Mouse (Mus musculus): ENCODE data around the gene Osgep. TPM values are rescaled to one million over a fixed set of nuclear protein-coding genes. Genes with fewer than 3 reads are reported as not detected.
A peak's percentile ranks its signal among the peaks of the same experiment; 100 is the strongest.
"Not testable (repeated sequence)": the region's sequence is repeated elsewhere in the genome, so short reads cannot be mapped to it uniquely, and the experiment has no call there.

Osgep gene
- total and polyA plus RNA-seq, 3 experiments = 67.8 to 84.2 (median 70.5) TPM

DNA sequence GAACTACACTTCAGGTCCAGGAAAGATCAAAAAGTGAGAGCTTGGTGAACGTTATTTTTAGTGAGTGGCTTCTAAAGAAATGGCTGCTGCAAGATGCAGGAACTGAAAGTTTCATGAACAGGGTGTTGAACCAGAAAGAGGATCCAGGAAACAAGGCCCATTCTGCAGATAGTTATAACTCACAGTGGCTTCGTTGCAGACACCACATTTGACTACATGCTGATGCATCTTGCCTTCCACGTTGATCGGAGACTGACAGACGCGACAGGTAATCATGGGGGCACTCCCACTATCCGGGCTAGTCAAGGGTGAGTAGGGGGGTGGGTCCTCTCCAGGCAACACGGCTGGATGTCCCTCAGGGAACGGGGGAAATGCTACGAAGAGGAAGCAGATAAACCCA lies 5.3 kb upstream of the Osgep start:
- H3K79me2 ChIP-seq (replicated peaks; ENCODE audit: control insufficient read depth, insufficient read depth, low read length) = no peaks in the 10 kb centered on the region
- peaks cover 2% of the 10 kb centered on the region for H3K36me3 ChIP-seq (ENCODE audit: control insufficient read depth, insufficient read depth, low read length)
- H3K9ac ChIP-seq (ENCODE audit: low read depth, low read length) = peak overlapping the region; percentile 88
- DNase-seq = no peak
- H3K4me3 ChIP-seq = peak overlapping the region; percentile 97
- H3K27ac ChIP-seq = peak overlapping the region; percentile 97
- WGBS = 6% methylated on average over 10 of the region's 10 CpGs
- H3K27me3 ChIP-seq (ENCODE audit: control insufficient read depth, insufficient read depth, low read length) = no peaks in the 10 kb centered on the region
- no peak for TF ChIP-seq CTCF (IDR thresholded peaks at IDR 0.05)
- no peak for TF ChIP-seq EP300 (IDR thresholded peaks at IDR 0.05; ENCODE audit: insufficient read depth, low read depth, low read length)
- no peak for TF ChIP-seq POLR2A (IDR thresholded peaks at IDR 0.05; ENCODE audit: insufficient read depth, low read depth, low read length)
- intact Hi-C loops (cut with DNase I) = loop anchor here (2.0 to 5.0 kb wide), 2 partner anchors 15 to 123 kb away; partner anchors contain the start of genes Ccnb1ip1, Gm49342 and Parp2
- peaks cover 3% of the 10 kb centered on the region for H3K4me1 ChIP-seq (ENCODE audit: control insufficient read depth, insufficient read depth, low read length)

DNA sequence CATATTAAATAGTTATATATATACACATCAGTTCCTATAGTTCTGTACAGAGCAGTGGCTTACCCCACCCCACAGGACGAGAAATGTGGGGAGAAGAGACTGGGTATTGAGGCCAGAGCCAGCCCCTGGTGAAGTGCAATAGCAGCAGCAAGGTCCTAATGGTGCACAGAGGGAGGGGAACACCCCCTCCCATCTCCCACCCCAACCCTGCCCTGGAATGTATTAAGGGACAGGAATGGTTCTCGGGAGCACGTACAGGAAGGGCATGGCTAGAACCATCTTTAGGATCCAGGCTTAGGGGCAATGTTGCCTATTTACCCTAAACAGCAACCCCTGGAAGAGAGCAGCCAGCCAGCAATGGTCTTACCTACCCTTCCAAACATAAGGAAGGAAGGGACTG lies 2.7 kb upstream of the Osgep start:
- intact Hi-C loops (cut with DNase I) = no loop called here

DNA sequence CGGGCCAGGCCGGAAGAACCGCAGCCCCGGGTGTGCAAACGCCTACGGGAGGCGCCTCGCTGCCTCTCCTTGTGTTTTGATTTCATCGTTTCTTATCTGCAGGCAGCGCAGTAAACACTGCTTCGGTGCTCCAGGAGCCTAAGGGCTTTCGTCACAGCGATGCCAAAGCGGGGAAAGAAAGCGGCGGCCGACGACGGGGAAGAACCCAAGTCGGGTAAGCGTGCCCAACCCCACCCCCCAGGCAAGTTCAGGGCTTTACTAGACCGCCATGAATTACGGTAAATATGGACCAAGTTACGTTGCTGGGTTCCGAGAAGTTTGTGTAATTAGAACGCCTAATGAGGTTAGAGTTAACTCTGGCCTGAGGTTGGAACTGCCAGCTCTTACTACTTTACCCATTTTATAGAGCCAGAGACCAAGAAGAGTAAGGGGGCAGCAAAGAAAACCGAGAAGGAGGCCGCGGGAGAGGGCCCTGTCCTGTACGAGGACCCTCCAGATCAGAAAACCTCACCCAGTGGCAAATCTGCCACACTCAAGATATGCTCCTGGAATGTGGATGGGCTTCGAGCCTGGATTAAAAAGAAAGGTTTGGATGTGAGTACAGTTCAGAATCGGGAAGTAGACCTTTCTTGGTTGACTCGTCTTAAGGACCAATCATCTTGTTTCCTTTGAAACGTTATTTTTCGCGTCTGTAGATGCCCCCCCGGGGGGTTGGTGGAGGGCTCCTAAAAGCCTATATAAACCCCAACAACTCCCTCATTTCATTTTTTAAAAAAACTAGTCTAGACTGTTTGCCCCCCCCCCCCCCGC lies 623 bp upstream of the Osgep start:
- Histone ChIP-seq H3K9ac (ENCODE audit: low read depth, low read length) (peak overlapping the region; percentile 20), H3K27me3 (ENCODE audit: control insufficient read depth, insufficient read depth, low read length) (no peaks in the 10 kb centered on the region), H3K27ac (peak overlapping the region; percentile 95), H3K79me2 (replicated peaks; ENCODE audit: control insufficient read depth, insufficient read depth, low read length) (no peaks in the 10 kb centered on the region), H3K4me1 (ENCODE audit: control insufficient read depth, insufficient read depth, low read length) (peaks cover 3% of the 10 kb centered on the region), H3K4me3 (peak overlapping the region; percentile 64), H3K36me3 (ENCODE audit: control insufficient read depth, insufficient read depth, low read length) (peaks cover 2% of the 10 kb centered on the region)
- TF ChIP-seq POLR2A (IDR thresholded peaks at IDR 0.05; ENCODE audit: insufficient read depth, low read depth, low read length) (peak; percentile 33; the same call in 1 of the 2 replicates), EP300 (IDR thresholded peaks at IDR 0.05; ENCODE audit: insufficient read depth, low read depth, low read length) (no peak), CTCF (IDR thresholded peaks at IDR 0.05) (no peak)
- intact Hi-C loops (cut with DNase I) = no loop called here
- 2% methylated on average over 38 of the region's 38 CpGs for WGBS
- no peak for DNase-seq

More for the DNA sequence above, 2.7 kb upstream of the Osgep start:
- no peaks in the 10 kb centered on the region for H3K27me3 ChIP-seq (ENCODE audit: control insufficient read depth, insufficient read depth, low read length)
- H3K36me3 ChIP-seq (ENCODE audit: control insufficient read depth, insufficient read depth, low read length) = peaks cover 2% of the 10 kb centered on the region
- H3K9ac ChIP-seq (ENCODE audit: low read depth, low read length) = no peak overlapping the region
- H3K79me2 ChIP-seq (replicated peaks; ENCODE audit: control insufficient read depth, insufficient read depth, low read length) = no peaks in the 10 kb centered on the region
- peaks cover 4% of the 10 kb centered on the region for H3K4me1 ChIP-seq (ENCODE audit: control insufficient read depth, insufficient read depth, low read length)
- no peak for DNase-seq
- H3K27ac ChIP-seq = no peak overlapping the region
- TF ChIP-seq POLR2A (IDR thresholded peaks at IDR 0.05; ENCODE audit: insufficient read depth, low read depth, low read length) = no peak
- no peak for TF ChIP-seq CTCF (IDR thresholded peaks at IDR 0.05)
- TF ChIP-seq EP300 (IDR thresholded peaks at IDR 0.05; ENCODE audit: insufficient read depth, low read depth, low read length) = no peak
- H3K4me3 ChIP-seq = no peak overlapping the region
- WGBS = 58% methylated on average over 3 of the region's 3 CpGs

- WGBS = 53% methylated on average over 1 of the region's 1 CpGs
- intact Hi-C loops (cut with DNase I); H3K4me1 ChIP-seq (ENCODE audit: control insufficient read depth, insufficient read depth, low read length); H3K9ac ChIP-seq (ENCODE audit: low read depth, low read length); H3K79me2 ChIP-seq (replicated peaks; ENCODE audit: control insufficient read depth, insufficient read depth, low read length); DNase-seq; H3K36me3 ChIP-seq (ENCODE audit: control insufficient read depth, insufficient read depth, low read length); H3K27me3 ChIP-seq (ENCODE audit: control insufficient read depth, insufficient read depth, low read length): not testable (repeated sequence)
- Histone ChIP-seq H3K4me3 (peak overlapping the region; percentile 64), H3K27ac (peak overlapping the region; percentile 95)
Observed at GRCm38 (mm10) chr14:50923437-50923836, 1.3 kb downstream of the Osgep start.

DNA sequence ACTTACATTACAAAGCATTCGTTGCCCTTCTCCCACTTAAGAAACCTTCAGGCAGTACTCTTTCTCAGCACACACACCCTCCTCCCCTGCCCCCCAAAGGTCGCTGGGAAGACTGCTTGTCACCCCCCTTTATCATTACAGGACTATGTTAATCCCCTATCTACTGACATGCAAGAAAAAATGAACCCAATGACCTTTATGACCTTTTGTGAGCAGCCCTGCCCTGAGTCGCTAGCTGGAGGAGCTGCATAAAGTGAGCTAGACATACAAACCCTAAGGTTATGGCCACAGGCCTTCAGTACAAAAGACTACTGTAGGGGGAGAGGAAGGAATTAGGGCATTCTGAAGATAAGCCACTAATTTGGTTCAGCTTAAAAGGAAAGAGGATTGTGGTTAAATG lies 13.3 kb downstream of the Osgep start:
- WGBS = 60% methylated on average over 3 of the region's 3 CpGs
- H3K4me3 ChIP-seq = no peak overlapping the region
- H3K27ac ChIP-seq = no peak overlapping the region
- H3K36me3 ChIP-seq (ENCODE audit: control insufficient read depth, insufficient read depth, low read length) = no peaks in the 10 kb centered on the region; the same call in 1 of the 2 replicates
- DNase-seq = no peak
- H3K4me1 ChIP-seq (ENCODE audit: control insufficient read depth, insufficient read depth, low read length) = no peaks in the 10 kb centered on the region
- no peaks in the 10 kb centered on the region for H3K79me2 ChIP-seq (replicated peaks; ENCODE audit: control insufficient read depth, insufficient read depth, low read length)
- intact Hi-C loops (cut with DNase I) = no loop called here
- no peak overlapping the region for H3K9ac ChIP-seq (ENCODE audit: low read depth, low read length)
- no peak for TF ChIP-seq EP300 (IDR thresholded peaks at IDR 0.05; ENCODE audit: insufficient read depth, low read depth, low read length)
- TF ChIP-seq CTCF (IDR thresholded peaks at IDR 0.05) = no peak
- no peak for TF ChIP-seq POLR2A (IDR thresholded peaks at IDR 0.05; ENCODE audit: insufficient read depth, low read depth, low read length)
- H3K27me3 ChIP-seq (ENCODE audit: control insufficient read depth, insufficient read depth, low read length) = no peaks in the 10 kb centered on the region

GRCm38 (mm10) chr14:50908126-50908525 lies 16.6 kb downstream of the Osgep start:
- no peak for TF ChIP-seq POLR2A (IDR thresholded peaks at IDR 0.05; ENCODE audit: insufficient read depth, low read depth, low read length)
- TF ChIP-seq CTCF (IDR thresholded peaks at IDR 0.05) = no peak
- no peak for TF ChIP-seq EP300 (IDR thresholded peaks at IDR 0.05; ENCODE audit: insufficient read depth, low read depth, low read length)
- Histone ChIP-seq H3K9ac (ENCODE audit: low read depth, low read length) (no peak overlapping the region), H3K4me1 (ENCODE audit: control insufficient read depth, insufficient read depth, low read length) (no peaks in the 10 kb centered on the region), H3K4me3 (no peak overlapping the region), H3K27me3 (ENCODE audit: control insufficient read depth, insufficient read depth, low read length) (no peaks in the 10 kb centered on the region), H3K27ac (no peak overlapping the region), H3K36me3 (ENCODE audit: control insufficient read depth, insufficient read depth, low read length) (no peaks in the 10 kb centered on the region), H3K79me2 (replicated peaks; ENCODE audit: control insufficient read depth, insufficient read depth, low read length) (no peaks in the 10 kb centered on the region)
- DNase-seq = no peak
- 66% methylated on average over 4 of the region's 4 CpGs for WGBS
- intact Hi-C loops (cut with DNase I) = no loop called here

DNA sequence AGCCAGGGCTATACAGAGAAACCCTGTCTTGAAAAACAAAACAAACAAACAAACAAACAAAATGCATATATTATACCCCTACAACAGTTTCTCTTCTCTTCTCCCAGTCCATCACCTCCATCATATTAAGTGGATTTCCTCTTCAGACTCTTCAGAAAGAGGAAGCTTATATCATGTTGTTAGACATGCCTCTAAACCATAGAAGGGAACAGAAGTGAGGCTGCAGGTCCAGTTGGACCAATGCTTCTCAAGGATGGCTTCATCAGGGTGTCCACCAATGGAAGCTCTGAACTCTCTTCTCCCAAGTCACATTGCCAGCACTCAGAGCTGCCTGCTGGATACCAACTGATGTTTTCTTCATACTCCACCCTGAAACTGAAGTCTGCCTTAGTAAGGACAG lies 19.4 kb downstream of the Osgep start:
- H3K27me3 ChIP-seq (ENCODE audit: control insufficient read depth, insufficient read depth, low read length); intact Hi-C loops (cut with DNase I); H3K36me3 ChIP-seq (ENCODE audit: control insufficient read depth, insufficient read depth, low read length); H3K9ac ChIP-seq (ENCODE audit: low read depth, low read length); H3K79me2 ChIP-seq (replicated peaks; ENCODE audit: control insufficient read depth, insufficient read depth, low read length); H3K4me1 ChIP-seq (ENCODE audit: control insufficient read depth, insufficient read depth, low read length); DNase-seq; H3K4me3 ChIP-seq; H3K27ac ChIP-seq: not testable (repeated sequence)
